Mouse (Mus musculus) forebrain, embryonic 16.5 days (tissue): ENCODE data around the gene Rps28. TPM values are rescaled to one million over a fixed set of nuclear protein-coding genes. Genes with fewer than 3 reads are reported as not detected.
"Not testable (repeated sequence)": the region's sequence is repeated elsewhere in the genome, so short reads cannot be mapped to it uniquely, and the experiment has no call there.

Experiments used
- ATAC-seq: fragments of 200-750 bp; cut with Nextera tagmentation; 2 replicates; pipeline ENCODE4 v1.8.0; 2017; ENCODE audit warnings: mild to moderate bottlenecking, moderate library complexity
- H3K27ac ChIP-seq: fragments of 300-500 bp; sonication (generic); 2 replicates; pipeline ENCODE4 v1.5.1; 2014; ENCODE audit warnings: low read length, control low read depth
- H3K27me3 ChIP-seq: fragments of 300-500 bp; sonication (generic); replicated peaks from 2 replicates; pipeline ENCODE4 v1.6.1; 2014; ENCODE audit warnings: low read length; ENCODE audit not compliant: control insufficient read depth, insufficient read depth
- H3K36me3 ChIP-seq: fragments of 300-500 bp; sonication (generic); 2 replicates; pipeline ENCODE4 v1.6.1; 2014; ENCODE audit not compliant: control insufficient read depth, insufficient read depth
- H3K4me1 ChIP-seq: fragments of 300-500 bp; sonication (generic); replicated peaks from 2 replicates; pipeline ENCODE4 v1.6.1; 2014; ENCODE audit warnings: low read length; ENCODE audit not compliant: control insufficient read depth, insufficient read depth
- H3K4me2 ChIP-seq: fragments of 300-500 bp; sonication (generic); 2 replicates; pipeline ENCODE4 v1.6.1; 2014; ENCODE audit warnings: mild to moderate bottlenecking, low read length, control low read depth
- H3K4me3 ChIP-seq: fragments of 300-500 bp; sonication (generic); replicated peaks from 2 replicates; pipeline ENCODE4 v1.5.1; 2014; ENCODE audit warnings: mild to moderate bottlenecking, low read length, control low read depth
- H3K9ac ChIP-seq: fragments of 300-500 bp; sonication (generic); replicated peaks from 2 replicates; pipeline ENCODE4 v1.6.1; 2014; ENCODE audit warnings: low read depth, low read length, control low read depth
- H3K9me3 ChIP-seq: fragments of 300-500 bp; sonication (generic); 2 replicates; pipeline ENCODE4 v1.6.1; 2016; ENCODE audit warnings: low read length; ENCODE audit not compliant: control insufficient read depth
- WGBS: fragments of 180-500 bp; shearing (Covaris S2); extraction: QIAGEN DNeasy Blood & Tissue Kit; methylation state at CpG from one replicate; pipeline ENCODE4 v1.1.7; 2014; 5-methylcytosine and 5-hydroxymethylcytosine counted together
- polyA plus RNA-seq: library from polyadenylated mRNA; unstranded; fragments of >200 nt; fragmentation: Nextera tagmentation; extraction: Ambion mirVana; gene quantifications from 2 replicates; pipeline ENCODE4 v1.2.1, GENCODE M21; 2015

The Rps28 gene
- 480 and 560 TPM in 2 replicates for polyA plus RNA-seq

DNA sequence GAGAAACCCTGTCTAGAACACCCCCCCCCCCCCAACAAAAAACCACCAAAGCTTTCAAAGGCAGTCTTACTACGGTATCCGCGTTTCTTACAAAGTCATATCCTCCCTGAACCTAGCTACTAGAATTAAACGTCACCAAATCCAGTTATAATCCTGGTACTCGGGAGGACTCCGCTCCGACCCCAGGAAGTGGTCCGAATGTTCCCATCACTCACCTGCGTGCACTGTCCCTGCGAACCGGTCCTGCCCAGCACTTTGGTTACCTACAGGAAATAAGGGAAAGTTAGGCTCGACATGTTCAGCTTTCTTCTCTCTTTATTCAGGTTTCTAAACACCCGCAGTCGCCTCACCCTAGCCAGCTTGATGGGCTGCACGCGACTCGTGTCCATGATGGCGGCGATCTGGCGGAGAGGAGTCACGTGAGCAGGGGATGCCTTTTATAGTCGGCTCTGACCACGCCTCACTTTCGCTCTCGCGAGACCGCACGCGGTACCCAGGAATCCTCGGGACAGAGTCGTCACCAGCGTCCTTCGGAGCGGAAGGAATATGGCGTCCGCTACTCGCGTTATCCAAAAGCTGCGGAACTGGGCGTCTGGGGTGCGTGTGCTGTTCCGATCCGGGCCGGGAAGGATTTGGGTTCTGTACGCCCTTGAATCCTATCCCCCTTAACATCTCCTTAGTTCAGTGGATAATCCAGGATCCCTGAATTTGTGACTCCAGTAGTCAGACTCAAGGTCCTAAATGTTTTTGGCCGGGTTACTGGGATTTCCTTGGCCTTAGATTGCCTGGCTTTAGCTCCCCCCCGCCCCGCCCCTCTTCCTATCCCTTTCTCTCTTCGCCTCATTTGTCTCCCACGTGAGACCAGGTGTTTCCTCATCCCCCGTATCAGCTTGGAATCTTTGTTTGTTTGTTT lies at the start of gene Rps28, which contains the start of gene Ndufa7:
Rps28 (minus strand) TSS at position 479 of the 913 bp plus-strand sequence.
Ndufa7 (plus strand) TSS at position 489 of the 913 bp plus-strand sequence.
- H3K27ac ChIP-seq: peak within 1 kb of the TSS; percentile 77
- H3K4me3 ChIP-seq: peak within 1 kb of the TSS; percentile 85
- peak within 1 kb of the TSS; percentile 94 for H3K4me2 ChIP-seq
- H3K4me1 ChIP-seq: peaks cover 26% of the 10 kb centered on the region
- H3K27me3 ChIP-seq: no peaks in the 10 kb centered on the region
- WGBS: under 1% methylated on average over 51 of the region's 51 CpGs
- peak within 1 kb of the TSS; percentile 79 for H3K9ac ChIP-seq
- peaks cover 19% of the 10 kb centered on the region for H3K36me3 ChIP-seq
- H3K9me3 ChIP-seq: no peaks in the 10 kb centered on the region
- ATAC-seq: peak; percentile 95

DNA sequence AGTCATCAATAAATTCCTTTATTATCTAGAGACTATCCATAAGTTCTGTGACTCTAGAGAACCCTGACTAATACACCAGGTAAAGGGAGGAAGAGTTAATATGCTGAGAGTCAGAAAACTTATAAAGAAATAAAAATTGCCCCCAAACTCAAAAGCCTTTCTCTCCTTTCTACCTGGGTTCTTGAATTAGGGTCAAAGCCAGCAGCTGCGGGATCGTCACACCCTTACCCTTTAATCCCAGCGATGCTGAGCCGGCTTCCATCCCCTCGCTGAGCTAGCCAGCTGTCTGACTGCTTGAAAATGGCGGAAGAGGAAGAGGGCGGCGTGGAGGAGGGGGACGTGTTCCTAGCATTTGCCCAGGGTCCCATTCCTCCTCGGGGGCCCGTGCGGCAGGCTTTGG lies 49.2 kb upstream of the Rps28 start, which contains the start of gene Gm7029:
Gm7029 (plus strand) TSS at position 301 of the 400 bp plus-strand sequence.
- H3K9ac ChIP-seq, H3K9me3 ChIP-seq, H3K27ac ChIP-seq, H3K4me2 ChIP-seq, H3K4me3 ChIP-seq, ATAC-seq, H3K4me1 ChIP-seq, H3K36me3 ChIP-seq, H3K27me3 ChIP-seq: not testable (repeated sequence)
- 87% methylated on average over 3 of the region's 12 CpGs for WGBS

DNA sequence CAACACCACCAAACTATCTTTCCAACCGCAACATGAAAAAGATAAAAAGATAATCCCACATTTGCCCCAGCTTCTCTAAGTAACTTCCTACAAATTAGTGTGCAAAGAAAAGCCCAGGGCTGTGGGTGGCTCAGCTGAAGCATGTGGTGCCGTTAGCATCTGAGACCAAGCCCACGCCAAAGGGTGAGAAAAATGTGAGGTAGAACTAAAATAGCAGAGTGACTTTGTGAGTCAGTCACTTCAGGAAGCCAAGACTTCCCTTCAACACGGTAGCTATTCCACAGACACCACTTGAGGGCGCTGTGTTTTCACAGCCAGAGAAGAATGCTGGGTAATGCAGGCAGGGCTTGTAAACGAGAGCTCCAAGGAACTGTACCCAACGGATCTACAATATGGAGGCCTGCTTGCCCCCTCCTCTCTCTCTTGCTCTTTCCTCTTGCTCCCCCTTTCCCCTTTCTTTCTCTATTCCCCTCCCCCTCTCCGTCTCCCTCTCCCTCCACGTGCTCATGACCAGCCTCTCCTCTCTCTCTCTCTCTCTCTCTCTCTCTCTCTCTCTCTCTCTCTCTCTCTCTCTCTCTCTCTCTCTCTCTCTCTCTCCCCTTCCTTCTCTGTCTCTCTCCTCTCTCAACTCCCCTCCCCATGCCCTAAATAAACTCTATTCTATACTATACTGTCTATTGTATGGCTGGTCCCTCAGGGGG lies 41.1 kb upstream of the Rps28 start:
- H3K27me3 ChIP-seq: no peaks in the 10 kb centered on the region
- ATAC-seq: no peak
- 43% methylated on average over 9 of the region's 9 CpGs for WGBS

DNA sequence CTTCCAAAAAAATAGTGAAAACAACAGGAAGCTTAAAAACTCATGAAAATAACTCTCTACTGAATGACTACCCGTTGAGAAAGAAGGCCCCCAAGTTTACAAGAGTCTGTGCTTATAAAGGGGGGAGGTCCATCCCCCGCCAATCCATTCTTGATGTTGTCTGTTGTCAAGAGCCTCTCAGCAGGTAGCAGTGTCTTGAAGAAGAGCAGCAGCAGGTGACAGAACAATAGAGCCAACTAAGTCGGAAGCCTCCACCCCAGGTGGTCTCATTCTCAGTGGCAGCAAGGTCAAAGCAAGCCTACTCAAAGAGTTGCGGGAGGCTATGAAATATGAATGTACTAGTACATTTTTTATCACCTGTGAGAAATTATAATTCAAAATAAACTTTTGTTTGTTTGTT lies 33.5 kb upstream of the Rps28 start:
- Histone ChIP-seq H3K27ac (no peak overlapping the region), H3K9ac (no peak overlapping the region), H3K27me3 (no peaks in the 10 kb centered on the region), H3K4me1 (no peaks in the 10 kb centered on the region), H3K4me3 (no peak overlapping the region), H3K9me3 (0 out of 2 replicates have a peak, but pooled peaks cover 2% of the 10 kb centered on the region), H3K36me3 (no peaks in the 10 kb centered on the region), H3K4me2 (no peak overlapping the region)
- no peak for ATAC-seq
- WGBS: 74% methylated on average over 4 of the region's 4 CpGs

More for the DNA sequence above, 41.1 kb upstream of the Rps28 start:
- Histone ChIP-seq H3K4me3 (no peak overlapping the region), H3K4me1 (no peaks in the 10 kb centered on the region), H3K9ac (no peak overlapping the region), H3K27ac (no peak overlapping the region), H3K9me3 (no peaks in the 10 kb centered on the region), H3K4me2 (no peak overlapping the region), H3K36me3 (no peaks in the 10 kb centered on the region)

DNA sequence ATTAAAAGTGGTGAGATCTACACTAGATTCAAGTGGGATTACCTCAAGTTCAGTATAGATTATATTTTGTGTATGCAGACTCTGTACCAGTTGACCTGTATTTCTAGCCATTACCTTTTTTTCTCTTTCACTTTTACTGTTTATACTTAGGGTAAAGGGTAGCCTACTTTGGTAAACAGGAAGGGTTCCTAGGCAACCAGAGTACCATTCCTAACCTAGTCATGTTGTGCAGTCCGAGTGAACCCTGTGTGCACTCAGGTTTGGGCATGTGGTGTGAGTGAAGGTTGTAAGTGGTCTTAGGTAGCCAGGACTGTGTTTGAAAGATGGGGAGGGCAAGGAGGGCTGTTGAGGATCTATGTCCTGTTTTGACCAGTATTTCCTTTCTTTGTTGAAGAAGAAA lies 27.0 kb upstream of the Rps28 start:
- H3K4me3 ChIP-seq: no peak overlapping the region
- 79% methylated on average over 1 of the region's 1 CpGs for WGBS
- no peak overlapping the region for H3K9ac ChIP-seq
- H3K4me1 ChIP-seq: no peaks in the 10 kb centered on the region
- H3K9me3 ChIP-seq: no peaks in the 10 kb centered on the region
- no peak overlapping the region for H3K27ac ChIP-seq
- H3K4me2 ChIP-seq: no peak overlapping the region
- ATAC-seq: no peak
- peaks cover 5% of the 10 kb centered on the region for H3K36me3 ChIP-seq
- no peaks in the 10 kb centered on the region for H3K27me3 ChIP-seq

DNA sequence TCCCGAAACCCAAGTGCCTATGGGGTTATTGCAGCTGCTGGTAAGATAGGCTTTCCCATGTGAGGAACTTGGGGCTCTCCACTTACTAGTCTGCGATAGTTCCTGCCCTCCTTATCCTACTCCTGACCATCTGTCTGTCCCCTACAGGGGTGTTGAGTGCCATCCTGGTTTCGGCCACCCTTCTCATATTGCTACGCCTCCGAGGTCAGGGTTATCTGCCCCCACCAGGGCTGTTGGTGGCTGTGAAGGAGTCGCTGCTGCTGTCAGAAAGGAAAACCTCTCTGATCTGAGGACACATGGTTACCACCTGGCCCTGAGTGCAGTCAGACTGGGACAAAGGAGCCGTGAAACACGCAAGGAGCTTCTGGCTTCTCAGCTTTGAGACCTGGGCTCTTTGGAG lies 23.8 kb upstream of the Rps28 start:
- Histone ChIP-seq H3K9ac (no peak overlapping the region), H3K9me3 (no peaks in the 10 kb centered on the region), H3K27ac (no peak overlapping the region), H3K27me3 (no peaks in the 10 kb centered on the region), H3K4me2 (no peak overlapping the region), H3K36me3 (peaks cover 5% of the 10 kb centered on the region), H3K4me3 (no peak overlapping the region), H3K4me1 (peaks cover 12% of the 10 kb centered on the region)
- no peak for ATAC-seq
- WGBS: 94% methylated on average over 8 of the region's 8 CpGs

DNA sequence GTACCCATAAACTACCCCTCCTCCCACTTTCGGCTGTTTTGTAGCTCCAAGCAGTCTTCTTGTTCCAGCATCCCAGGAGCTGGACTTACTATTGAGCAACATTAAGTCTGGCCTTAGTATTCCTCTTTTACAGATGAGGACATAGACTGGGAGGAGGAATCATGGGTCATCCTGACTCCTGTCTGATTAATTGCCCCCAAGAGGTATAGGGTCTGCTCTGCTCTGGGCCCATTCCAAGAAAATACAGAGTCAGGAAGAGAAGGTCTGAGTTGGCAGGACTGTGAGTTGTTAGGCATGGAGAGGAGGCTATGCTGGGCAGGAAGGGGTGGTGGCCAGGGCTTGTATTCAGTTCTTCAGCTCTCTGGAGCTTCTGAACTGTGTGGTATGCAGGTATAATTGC lies 19.8 kb upstream of the Rps28 start:
- 69% methylated on average over 1 of the region's 1 CpGs for WGBS
- peaks cover 12% of the 10 kb centered on the region for H3K4me1 ChIP-seq
- H3K4me3 ChIP-seq: no peak overlapping the region; the same call in 1 of the 2 replicates
- H3K27me3 ChIP-seq: no peaks in the 10 kb centered on the region
- H3K36me3 ChIP-seq: peaks cover 5% of the 10 kb centered on the region
- H3K27ac ChIP-seq: no peak overlapping the region
- no peak overlapping the region for H3K9ac ChIP-seq
- peak overlapping the region; percentile 71 for H3K4me2 ChIP-seq
- H3K9me3 ChIP-seq: no peaks in the 10 kb centered on the region
- ATAC-seq: no peak

DNA sequence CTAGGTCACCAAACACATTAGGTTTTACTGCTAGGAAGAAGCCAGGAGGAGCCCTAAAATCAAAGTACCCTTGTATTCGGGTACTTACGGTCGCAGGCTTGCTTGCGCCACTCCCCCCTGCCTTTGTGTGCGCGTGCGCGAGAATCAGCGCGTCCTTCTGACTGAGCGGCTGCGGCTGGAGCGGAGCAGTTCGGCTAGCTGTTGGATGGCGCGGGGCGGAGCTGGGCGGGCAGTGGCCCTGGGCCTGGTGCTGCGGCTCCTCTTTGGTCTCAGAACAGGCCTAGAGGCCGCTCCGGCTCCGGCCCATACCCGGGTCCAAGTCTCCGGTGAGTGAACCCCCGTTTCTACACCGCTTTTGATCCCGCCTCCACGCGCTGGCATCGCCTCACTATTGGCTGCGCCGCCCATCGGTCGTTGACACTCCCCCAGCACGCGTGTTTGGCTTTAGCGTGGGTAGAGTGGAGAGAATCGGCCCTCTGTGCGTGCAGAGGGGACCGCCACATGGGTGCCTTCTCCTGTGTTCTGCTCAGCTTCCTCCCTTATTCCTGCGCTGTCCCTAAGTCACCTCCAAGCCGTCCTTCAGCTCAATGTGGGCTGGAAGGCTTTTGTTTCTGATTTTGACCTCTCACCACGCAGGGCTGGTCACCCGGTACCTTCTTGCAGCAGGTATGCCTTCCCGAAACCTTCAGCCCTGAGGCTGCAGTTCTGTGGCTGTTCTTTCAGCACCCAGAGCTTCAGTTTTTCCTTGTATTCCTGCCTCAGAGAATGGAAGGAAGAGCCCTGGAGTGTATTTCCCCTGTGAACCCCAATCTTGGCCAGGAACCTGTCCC lies 18.8 kb upstream of the Rps28 start, which contains the start of gene Cd320:
Cd320 (plus strand) TSS at position 126 of the 830 bp plus-strand sequence.
- peak within 1 kb of the TSS; percentile 94 for H3K4me3 ChIP-seq
- under 1% methylated on average over 45 of the region's 45 CpGs for WGBS
- H3K36me3 ChIP-seq: peaks cover 4% of the 10 kb centered on the region; the same call in 1 of the 2 replicates
- H3K27me3 ChIP-seq: no peaks in the 10 kb centered on the region
- peaks cover 12% of the 10 kb centered on the region for H3K4me1 ChIP-seq
- peak within 1 kb of the TSS; percentile 71 for H3K4me2 ChIP-seq
- peak within 1 kb of the TSS; percentile 80 for H3K9ac ChIP-seq
- peak within 1 kb of the TSS; percentile 74 for H3K27ac ChIP-seq
- H3K9me3 ChIP-seq: no peaks in the 10 kb centered on the region
- ATAC-seq: peak; percentile 97
